Mouse (Mus musculus): Measurements from ENCODE around the gene Atpaf2. TPM values are rescaled to one million over a fixed set of nuclear protein-coding genes. Genes with fewer than 3 reads are reported as not detected.
A peak's percentile ranks its signal among the peaks of the same experiment; 100 is the strongest.

Gene Atpaf2
- total RNA-seq, 2 experiments from 2014 or later = 28.7 to 29.1 TPM

- no peak for DNase-seq (ENCODE audit: low spot score in 2 of 2)
Observed at GRCm38 (mm10) chr11:60406606-60407005, 11.7 kb downstream of the Atpaf2 start.

- DNase-seq (ENCODE audit: low spot score in 2 of 2) = no peak
Observed at GRCm38 (mm10) chr11:60397172-60397571, 21.1 kb downstream of the Atpaf2 start.

GRCm38 (mm10) chr11:60396546-60396945 is 21.7 kb downstream of the Atpaf2 start:
- DNase-seq (ENCODE audit: low spot score in 2 of 2) = no peak

- no peak for DNase-seq (ENCODE audit: low spot score in 2 of 2)
Observed at GRCm38 (mm10) chr11:60391346-60391745, 26.9 kb downstream of the Atpaf2 start.

DNA sequence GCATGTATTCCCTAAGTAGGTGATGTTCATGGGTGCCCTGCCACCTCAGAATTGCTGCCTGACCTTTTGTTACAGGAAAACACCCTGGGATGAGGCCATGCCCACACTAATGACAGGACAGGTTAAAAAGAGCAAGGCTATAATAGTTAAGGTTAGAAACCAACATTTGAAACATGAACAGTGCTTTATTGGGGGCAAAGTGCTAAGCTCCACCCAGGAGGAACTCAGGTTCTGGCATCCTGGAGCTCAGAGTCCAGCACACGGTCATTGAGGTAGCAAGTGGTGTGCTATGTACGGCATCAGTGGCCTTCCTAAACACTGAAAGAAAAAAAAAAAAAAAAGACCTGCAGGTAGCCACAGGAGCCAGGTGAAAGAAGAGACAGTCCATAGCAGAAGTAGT is 30.3 kb downstream of the Atpaf2 start:
- DNase-seq (ENCODE audit: low spot score in 2 of 2) = no peak

- no peak for DNase-seq (ENCODE audit: low spot score in 2 of 2)
Observed at GRCm38 (mm10) chr11:60385946-60386345, 32.3 kb downstream of the Atpaf2 start.

DNA sequence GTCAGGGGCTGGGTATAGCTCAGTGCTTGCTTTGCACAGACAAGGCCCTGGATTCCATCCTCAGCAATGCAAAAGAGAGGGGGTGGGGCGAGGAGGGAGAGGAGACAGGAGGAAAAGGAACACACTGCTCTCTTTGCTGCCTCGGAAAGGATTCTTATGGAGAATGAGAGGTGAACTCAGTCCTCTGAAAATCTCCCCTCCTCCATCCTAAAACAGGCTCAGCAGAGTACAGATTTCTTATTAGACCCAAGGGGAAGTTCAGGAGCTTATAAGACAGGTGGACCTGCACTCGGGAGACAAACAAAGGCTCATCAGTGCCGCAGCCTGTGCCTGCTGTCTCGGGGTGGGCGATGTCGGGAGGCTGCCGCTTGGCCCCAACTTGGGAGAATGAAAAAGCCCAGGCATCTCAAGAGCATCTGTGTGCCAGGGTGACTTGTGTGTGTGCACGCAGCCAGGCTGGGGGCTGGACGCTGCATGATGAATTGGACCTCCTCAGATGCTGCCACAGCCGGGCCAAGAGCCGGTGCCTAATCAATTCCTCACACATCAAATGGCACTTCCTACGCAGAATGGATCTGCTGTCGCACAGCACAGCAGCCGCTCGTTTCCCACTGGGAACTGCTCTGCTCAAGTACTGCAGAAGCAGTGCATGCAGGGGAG is 33.4 kb downstream of the Atpaf2 start:
- DNase-seq (ENCODE audit: low spot score in 2 of 2) = peak; percentile 81 to 85

DNA sequence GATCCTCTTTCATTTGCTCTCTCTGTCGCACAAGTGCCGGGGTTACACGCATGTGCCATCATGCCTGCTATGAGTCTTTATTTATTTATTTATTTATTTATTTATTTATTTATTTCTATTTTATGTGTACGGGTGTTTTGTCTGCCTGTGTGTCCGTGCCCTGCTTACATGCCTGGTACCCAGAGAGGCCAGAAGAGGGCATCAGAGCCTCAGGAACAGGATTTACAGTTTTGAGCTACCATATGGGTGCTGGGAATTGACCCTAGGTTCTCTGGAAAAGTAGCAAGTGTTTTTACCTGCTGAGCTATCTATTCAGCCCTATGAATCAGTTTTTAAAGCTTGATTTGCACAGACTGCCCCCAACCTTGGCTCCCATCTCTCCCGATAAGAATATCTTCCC is 34.7 kb downstream of the Atpaf2 start:
- no peak for DNase-seq (ENCODE audit: low spot score in 2 of 2)

DNA sequence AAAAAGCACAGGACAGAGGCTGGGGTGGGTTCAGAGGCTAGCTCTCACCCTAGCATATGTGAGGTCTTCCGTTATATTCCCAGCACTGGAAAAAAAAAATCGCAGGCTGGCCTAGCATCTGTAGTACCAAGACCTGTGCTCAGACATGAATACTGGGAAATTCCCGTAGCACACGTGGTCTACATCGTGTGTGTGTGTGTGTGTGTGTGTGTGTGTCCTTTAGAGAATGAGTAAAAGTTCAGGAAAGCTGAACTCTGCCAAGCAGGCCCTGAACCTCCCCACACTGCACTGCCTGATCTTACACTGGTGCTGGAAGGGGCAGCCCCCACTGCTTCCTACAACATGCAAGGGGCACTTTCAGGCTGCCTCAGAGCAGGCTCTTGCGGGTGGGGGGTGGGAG is 43.8 kb downstream of the Atpaf2 start:
- DNase-seq (ENCODE audit: low spot score in 2 of 2) = no peak

- no peak for DNase-seq (ENCODE audit: low spot score in 2 of 2)
Observed at GRCm38 (mm10) chr11:60370431-60370830, 47.8 kb downstream of the Atpaf2 start.

DNA sequence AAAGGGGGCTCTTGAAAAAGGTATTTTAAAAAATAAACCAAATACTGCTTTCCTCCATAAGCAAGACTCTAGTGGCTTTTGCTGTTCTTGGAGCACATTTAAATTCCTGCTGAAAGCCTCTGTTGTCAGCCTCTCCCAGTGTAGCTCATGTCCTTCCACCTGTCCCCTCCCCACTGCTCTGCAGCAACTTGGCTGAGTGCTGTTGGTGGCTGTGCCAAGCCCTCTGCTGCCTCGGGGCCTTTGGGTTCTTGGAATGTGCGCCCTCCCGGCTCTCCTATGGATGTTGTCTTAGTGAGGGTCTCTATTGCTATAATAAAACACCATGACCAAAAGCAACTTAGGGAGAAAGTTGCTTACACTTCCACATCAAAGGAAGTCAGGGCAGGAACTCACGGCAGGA is 48.8 kb downstream of the Atpaf2 start:
- no peak for DNase-seq (ENCODE audit: low spot score in 2 of 2)

- no peak for DNase-seq (ENCODE audit: low spot score in 2 of 2)
Observed at GRCm38 (mm10) chr11:60368909-60369308, 49.3 kb downstream of the Atpaf2 start.

DNA sequence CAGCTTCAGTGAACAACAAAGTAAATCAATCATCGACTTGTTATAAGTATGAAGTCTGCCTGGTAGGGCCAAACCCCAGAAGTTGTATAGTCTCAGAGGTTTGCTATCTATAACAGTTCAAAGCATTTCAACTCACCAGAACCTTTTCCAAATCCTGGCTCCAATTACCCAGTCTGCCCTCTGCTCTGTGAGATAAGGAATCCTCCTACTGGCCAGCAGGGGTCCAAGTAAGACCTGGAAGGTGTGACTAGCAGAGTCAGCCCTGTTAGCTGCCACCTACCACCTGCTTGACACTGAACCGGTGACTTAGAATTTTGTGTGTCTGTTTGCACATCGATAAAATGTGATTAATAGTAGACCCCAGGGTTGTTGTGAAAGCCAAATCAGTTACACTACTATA is 51.0 kb downstream of the Atpaf2 start:
- no peak for DNase-seq (ENCODE audit: low spot score in 2 of 2)

- DNase-seq (ENCODE audit: low spot score in 2 of 2) = no peak
Observed at GRCm38 (mm10) chr11:60366239-60367019, 51.8 kb downstream of the Atpaf2 start.

GRCm38 (mm10) chr11:60360631-60361201 is 57.5 kb downstream of the Atpaf2 start:
- no peak for DNase-seq (ENCODE audit: low spot score in 2 of 2)

- no peak for DNase-seq (ENCODE audit: low spot score in 2 of 2)
Observed at GRCm38 (mm10) chr11:60359936-60360335, 58.3 kb downstream of the Atpaf2 start.

DNA sequence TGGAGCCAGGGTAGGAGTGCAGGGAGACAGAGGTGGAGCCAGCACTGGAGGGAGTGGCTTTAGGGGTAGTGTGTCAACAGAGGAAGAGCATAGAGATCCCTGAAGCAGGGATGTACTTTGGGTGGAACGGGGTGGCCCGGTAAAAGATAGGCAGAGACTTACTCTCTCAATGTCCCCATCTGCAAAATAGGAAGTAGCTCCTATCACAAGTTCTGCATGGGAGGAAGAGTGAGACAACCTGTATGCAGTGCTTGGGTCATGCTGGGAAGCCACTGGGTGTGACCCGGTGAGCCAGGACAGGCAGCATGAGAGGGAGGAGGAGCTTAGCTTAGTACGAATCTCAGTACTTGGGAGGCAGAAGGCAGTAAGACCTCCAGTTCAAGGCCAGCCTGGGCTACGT is 59.1 kb downstream of the Atpaf2 start:
- DNase-seq (ENCODE audit: low spot score in 2 of 2) = no peak

GRCm38 (mm10) chr11:60358548-60358947 is 59.7 kb downstream of the Atpaf2 start:
- DNase-seq (ENCODE audit: low spot score in 2 of 2) = no peak

- DNase-seq (ENCODE audit: low spot score in 2 of 2) = no peak
Observed at GRCm38 (mm10) chr11:60357116-60357515, 61.1 kb downstream of the Atpaf2 start.

DNA sequence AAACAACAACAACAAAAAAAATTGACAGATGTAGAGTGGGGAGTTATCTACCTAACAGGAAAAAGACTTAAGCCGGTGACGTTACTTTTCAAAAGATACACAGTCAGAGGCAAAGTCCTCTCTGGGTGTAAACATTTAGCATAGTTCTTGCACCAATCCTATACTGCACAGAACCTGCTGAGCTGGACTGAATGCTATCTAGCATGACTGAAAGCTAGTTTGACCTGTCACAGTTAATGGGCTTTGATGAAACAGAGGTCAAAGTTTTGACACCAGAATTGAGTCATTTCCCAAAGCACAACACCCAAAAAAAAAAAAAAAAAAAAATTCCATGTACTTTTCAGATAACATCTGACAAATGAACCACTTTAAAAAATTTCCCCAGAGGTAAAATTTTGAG is 62.3 kb downstream of the Atpaf2 start:
- DNase-seq (ENCODE audit: low spot score in 2 of 2) = no peak

- peak; percentile 98 to 100 for DNase-seq (ENCODE audit: low spot score in 2 of 2)
Observed at GRCm38 (mm10) chr11:60352559-60353411, 65.5 kb downstream of the Atpaf2 start, which contains the start of the genes Tom1l2 and Drc3. Tom1l2 (minus strand) TSS chr11:60352905. Drc3 (plus strand) TSS chr11:60353329.

All from layer of hippocampus, postnatal 14 days (tissue).